Mouse (Mus musculus): ENCODE results near the gene Hs3st3a1. TPM values are rescaled to one million over a fixed set of nuclear protein-coding genes. Genes with fewer than 3 reads are reported as not detected.

The Hs3st3a1 gene
- total and polyA plus RNA-seq, 2 experiments from 2014 or later: 0.80 to 3.0 TPM

GRCm38 (mm10) chr11:64418969-64419368, 16.2 kb upstream of the Hs3st3a1 start:
- DNase-seq (ENCODE audit: low spot score): peak; percentile 34
- no peak for ATAC-seq
- H3K9ac ChIP-seq (replicated peaks; ENCODE audit: low read length): no peak overlapping the region
- H3K4me2 ChIP-seq (ENCODE audit: low read depth, low read length): no peak overlapping the region
- H3K4me3 ChIP-seq (ENCODE audit: low read length): no peak overlapping the region
- H3K9me3 ChIP-seq (ENCODE audit: low read length): peaks cover 2% of the 10 kb centered on the region; the same call in 1 of the 2 replicates
- no peaks in the 10 kb centered on the region for H3K27me3 ChIP-seq (ENCODE audit: insufficient read depth, low read length)
- H3K27ac ChIP-seq: no peak overlapping the region
- no peaks in the 10 kb centered on the region for H3K4me1 ChIP-seq (ENCODE audit: insufficient read depth, low read length)
- TF ChIP-seq CTCF (IDR thresholded peaks at IDR 0.05; ENCODE audit: low read depth): no peak
- 32% methylated on average over 1 of the region's 1 CpGs for WGBS
- H3K36me3 ChIP-seq (ENCODE audit: insufficient read depth, low read length): no peaks in the 10 kb centered on the region

GRCm38 (mm10) chr11:64435546-64436411, 647 bp downstream of the Hs3st3a1 start:
- peak overlapping the region; percentile 48; the same call in 1 of the 2 replicates for H3K27ac ChIP-seq
- peak; percentile 21 for DNase-seq (ENCODE audit: low spot score)
- WGBS: under 1% methylated on average over 66 of the region's 81 CpGs

GRCm38 (mm10) chr11:64436412-64436727, 1.2 kb downstream of the Hs3st3a1 start, which contains the start of gene F930015N05Rik:
Gene F930015N05Rik, minus strand, starts transcription at chr11:64436653.
- ATAC-seq (no peak), DNase-seq (ENCODE audit: low spot score) (no peak)
- no peak for TF ChIP-seq CTCF (IDR thresholded peaks at IDR 0.05; ENCODE audit: low read depth)
- WGBS: under 1% methylated on average over 24 of the region's 24 CpGs
- Histone ChIP-seq H3K27me3 (ENCODE audit: insufficient read depth, low read length) (peaks cover 7% of the 10 kb centered on the region; the same call in 1 of the 2 replicates), H3K4me3 (ENCODE audit: low read length) (peak within 1 kb of the TSS; percentile 49), H3K36me3 (ENCODE audit: insufficient read depth, low read length) (no peaks in the 10 kb centered on the region), H3K4me2 (ENCODE audit: low read depth, low read length) (peak within 1 kb of the TSS; percentile 99), H3K9me3 (ENCODE audit: low read length) (no peaks in the 10 kb centered on the region), H3K4me1 (ENCODE audit: insufficient read depth, low read length) (peaks cover 14% of the 10 kb centered on the region), H3K9ac (replicated peaks; ENCODE audit: low read length) (peak within 1 kb of the TSS; percentile 44), H3K27ac (peak within 1 kb of the TSS; percentile 48; the same call in 1 of the 2 replicates)

More at GRCm38 (mm10) chr11:64435546-64436411, 647 bp downstream of the Hs3st3a1 start:
- no peaks in the 10 kb centered on the region for H3K36me3 ChIP-seq (ENCODE audit: insufficient read depth, low read length)
- H3K4me1 ChIP-seq (ENCODE audit: insufficient read depth, low read length): peaks cover 14% of the 10 kb centered on the region
- no peaks in the 10 kb centered on the region for H3K9me3 ChIP-seq (ENCODE audit: low read length)
- TF ChIP-seq CTCF (IDR thresholded peaks at IDR 0.05; ENCODE audit: low read depth): no peak
- peak overlapping the region; percentile 44 for H3K9ac ChIP-seq (replicated peaks; ENCODE audit: low read length)
- peak overlapping the region; percentile 49 for H3K4me3 ChIP-seq (ENCODE audit: low read length)
- ATAC-seq: peak; percentile 51
- peaks cover 7% of the 10 kb centered on the region; the same call in 1 of the 2 replicates for H3K27me3 ChIP-seq (ENCODE audit: insufficient read depth, low read length)
- H3K4me2 ChIP-seq (ENCODE audit: low read depth, low read length): peak overlapping the region; percentile 99

GRCm38 (mm10) chr11:64436791-64437298, 1.7 kb downstream of the Hs3st3a1 start:
- Histone ChIP-seq H3K4me3 (ENCODE audit: low read length) (peak overlapping the region; percentile 49), H3K4me2 (ENCODE audit: low read depth, low read length) (peak overlapping the region; percentile 99), H3K4me1 (ENCODE audit: insufficient read depth, low read length) (peaks cover 14% of the 10 kb centered on the region), H3K27me3 (ENCODE audit: insufficient read depth, low read length) (peaks cover 7% of the 10 kb centered on the region; the same call in 1 of the 2 replicates), H3K27ac (no peak overlapping the region), H3K9me3 (ENCODE audit: low read length) (no peaks in the 10 kb centered on the region), H3K36me3 (ENCODE audit: insufficient read depth, low read length) (no peaks in the 10 kb centered on the region), H3K9ac (replicated peaks; ENCODE audit: low read length) (no peak overlapping the region; the same call in 1 of the 2 replicates)
- DNase-seq (ENCODE audit: low spot score) (no peak), ATAC-seq (no peak)
- WGBS: 26% methylated on average over 5 of the region's 5 CpGs
- no peak for TF ChIP-seq CTCF (IDR thresholded peaks at IDR 0.05; ENCODE audit: low read depth)

- H3K4me2 ChIP-seq (ENCODE audit: low read depth, low read length): peak overlapping the region; percentile 99; the same call in 1 of the 2 replicates
These were observed 2.6 kb downstream of the Hs3st3a1 start for GRCm38 (mm10) chr11:64437721-64438120.

DNA sequence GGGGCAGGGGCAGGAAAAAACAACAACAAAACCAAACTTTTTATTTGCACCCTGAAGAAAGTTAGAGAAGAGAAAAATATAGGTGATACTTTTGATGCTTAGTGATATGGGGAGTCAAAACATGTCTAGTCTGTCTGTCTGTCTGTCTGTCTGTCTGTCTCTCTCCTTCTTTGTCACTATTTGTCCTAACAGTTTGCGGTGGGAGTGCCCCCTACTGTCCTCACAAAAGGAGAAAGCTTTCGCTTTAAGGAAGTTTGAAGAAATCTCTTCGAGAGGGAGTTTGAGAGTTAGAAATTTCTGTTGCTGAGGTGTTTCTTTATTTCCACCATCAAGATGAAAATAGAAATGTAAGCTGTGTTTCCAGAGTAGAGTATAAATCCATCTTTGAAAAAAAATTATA, 3.8 kb downstream of the Hs3st3a1 start:
- no peaks in the 10 kb centered on the region for H3K9me3 ChIP-seq (ENCODE audit: low read length)
- DNase-seq (ENCODE audit: low spot score): peak; percentile 36

More at GRCm38 (mm10) chr11:64437721-64438120, 2.6 kb downstream of the Hs3st3a1 start:
- H3K36me3 ChIP-seq (ENCODE audit: insufficient read depth, low read length): no peaks in the 10 kb centered on the region
- DNase-seq (ENCODE audit: low spot score) (no peak), ATAC-seq (no peak)
- no peak overlapping the region for H3K9ac ChIP-seq (replicated peaks; ENCODE audit: low read length)
- peaks cover 14% of the 10 kb centered on the region for H3K4me1 ChIP-seq (ENCODE audit: insufficient read depth, low read length)
- no peak for TF ChIP-seq CTCF (IDR thresholded peaks at IDR 0.05; ENCODE audit: low read depth)
- WGBS: 76% methylated on average over 3 of the region's 3 CpGs
- no peak overlapping the region for H3K27ac ChIP-seq
- no peaks in the 10 kb centered on the region for H3K9me3 ChIP-seq (ENCODE audit: low read length)
- H3K27me3 ChIP-seq (ENCODE audit: insufficient read depth, low read length): peaks cover 7% of the 10 kb centered on the region; the same call in 1 of the 2 replicates
- H3K4me3 ChIP-seq (ENCODE audit: low read length): no peak overlapping the region; the same call in 1 of the 2 replicates

More for the DNA sequence above, 3.8 kb downstream of the Hs3st3a1 start:
- peak; percentile 45 for TF ChIP-seq CTCF (IDR thresholded peaks at IDR 0.05; ENCODE audit: low read depth)
- H3K4me3 ChIP-seq (ENCODE audit: low read length): no peak overlapping the region
- WGBS: 19% methylated on average over 3 of the region's 3 CpGs
- peaks cover 14% of the 10 kb centered on the region for H3K4me1 ChIP-seq (ENCODE audit: insufficient read depth, low read length)
- peaks cover 12% of the 10 kb centered on the region; the same call in 1 of the 2 replicates for H3K27me3 ChIP-seq (ENCODE audit: insufficient read depth, low read length)
- no peak for ATAC-seq
- no peak overlapping the region for H3K9ac ChIP-seq (replicated peaks; ENCODE audit: low read length)
- no peak overlapping the region for H3K27ac ChIP-seq
- H3K4me2 ChIP-seq (ENCODE audit: low read depth, low read length): no peak overlapping the region
- no peaks in the 10 kb centered on the region for H3K36me3 ChIP-seq (ENCODE audit: insufficient read depth, low read length)
